Comparison of ENCODE assay signal across 14 mouse cellular contexts in genomic region chr6:119661081-119661493, GRCm38 (mm10).
DNase-seq lines count a peak whose midpoint lies in the region; ATAC-seq lines count a peak whose summit lies in the region.
"Had no signal": no experiment of that assay in that cellular context is flagged by ENCODE, and none has a peak within 500 bp of the region (broad histone marks: within the 10 kb centered on the region; RNA-seq: fewer than 3 reads in every experiment).

No protein-coding gene starts in this region.

- H3K9ac ChIP-seq in forebrain, embryonic 15.5 days (replicated peaks): no peak overlapping the region
- no peak overlapping the region for H3K9ac ChIP-seq in forebrain, embryonic 12.5 days
- H3K9ac ChIP-seq in limb, embryonic 13.5 days: no peak overlapping the region
- H3K9ac ChIP-seq: lung, embryonic 14.5 days had no signal

- H3K4me3 ChIP-seq in forebrain, embryonic 15.5 days: no peak overlapping the region
- no peak overlapping the region for H3K4me3 ChIP-seq in forebrain, embryonic 12.5 days (replicated peaks)
- H3K4me3 ChIP-seq in limb, embryonic 13.5 days: no peak overlapping the region
- H3K4me3 ChIP-seq: megakaryocyte, embryonic 14.5 days had no signal

- H3K36me3 ChIP-seq in forebrain, embryonic 15.5 days: no peaks in the 10 kb centered on the region
- no peaks in the 10 kb centered on the region for H3K36me3 ChIP-seq in forebrain, embryonic 12.5 days (replicated peaks)
- no peaks in the 10 kb centered on the region for H3K36me3 ChIP-seq in limb, embryonic 13.5 days

- 42% methylated on average over 3 of the region's 3 CpGs for WGBS in forebrain, embryonic 15.5 days
- WGBS in forebrain, embryonic 12.5 days: 73% methylated on average over 3 of the region's 3 CpGs
- 49% methylated on average over 3 of the region's 3 CpGs for WGBS in limb, embryonic 13.5 days

- DNase-seq in kidney, adult 9 months: peak; percentile 50
- DNase-seq in kidney, adult 18-20 months: no peak
- DNase-seq in cerebellum, postnatal 14 days: peak; percentile 43 to 69
- DNase-seq in adrenal gland, postnatal 36 days: no peak
- no peak for DNase-seq in lung, adult 18-20 months
- DNase-seq: B cell, adult 2 months; lung, embryonic 14.5 days had no signal

- H3K4me1 ChIP-seq in forebrain, embryonic 15.5 days: peaks cover 8% of the 10 kb centered on the region
- no peaks in the 10 kb centered on the region for H3K4me1 ChIP-seq in forebrain, embryonic 12.5 days
- peaks cover 5% of the 10 kb centered on the region; the same call in 1 of the 2 replicates for H3K4me1 ChIP-seq in limb, embryonic 13.5 days

- H3K27ac ChIP-seq in forebrain, embryonic 15.5 days (replicated peaks): peak overlapping the region; percentile 16; the same call in 1 of the 2 replicates
- no peak overlapping the region for H3K27ac ChIP-seq in forebrain, embryonic 12.5 days
- H3K27ac ChIP-seq in limb, embryonic 13.5 days: no peak overlapping the region; the same call in 1 of the 2 replicates
- H3K27ac ChIP-seq: kidney, postnatal 0 days had no signal

- no peaks in the 10 kb centered on the region for H3K27me3 ChIP-seq in forebrain, embryonic 15.5 days
- H3K27me3 ChIP-seq in forebrain, embryonic 12.5 days: no peaks in the 10 kb centered on the region
- H3K27me3 ChIP-seq in limb, embryonic 13.5 days: no peaks in the 10 kb centered on the region
- H3K27me3 ChIP-seq: megakaryocyte, embryonic 14.5 days had no signal

- H3K9me3 ChIP-seq in forebrain, embryonic 15.5 days: no peaks in the 10 kb centered on the region
- no peaks in the 10 kb centered on the region for H3K9me3 ChIP-seq in forebrain, embryonic 12.5 days
- no peaks in the 10 kb centered on the region for H3K9me3 ChIP-seq in limb, embryonic 13.5 days
- H3K9me3 ChIP-seq: G1E; megakaryocyte, embryonic 14.5 days had no signal

- no peak overlapping the region for H3K4me2 ChIP-seq in forebrain, embryonic 15.5 days (replicated peaks)
- H3K4me2 ChIP-seq in forebrain, embryonic 12.5 days: no peak overlapping the region
- H3K4me2 ChIP-seq in limb, embryonic 13.5 days (replicated peaks): no peak overlapping the region
- H3K4me2 ChIP-seq: lung, embryonic 14.5 days had no signal

- ATAC-seq in forebrain, embryonic 15.5 days (replicated peaks): peak; percentile 84
- ATAC-seq in forebrain, embryonic 12.5 days (ENCODE audit: low FRiP score): no peak
- ATAC-seq in limb, embryonic 13.5 days (ENCODE audit: low FRiP score, low read depth): peak; percentile 54; the same call in 1 of the 2 replicates
- ATAC-seq: activated CD4-positive, CD25-positive, alpha-beta regulatory T cell, adult 4 months had no signal

Comparison
In these comparisons a context has a peak if more than half of its experiments do, and no peak if none do; other contexts are left out.
1. DNase-seq: peak in kidney, adult 9 months (single experiment) and cerebellum, postnatal 14 days (2 of 2); none in kidney, adult 18-20 months (single experiment), adrenal gland, postnatal 36 days (0 of 2) and lung, adult 18-20 months (0 of 2).